Mouse (Mus musculus): ENCODE measurements around the gene Cenpu.

Gene Cenpu

GRCm38 (mm10) chr8:46600959-46601707, 49.3 kb downstream of the Cenpu start:
- DNase-seq: no peak

DNA sequence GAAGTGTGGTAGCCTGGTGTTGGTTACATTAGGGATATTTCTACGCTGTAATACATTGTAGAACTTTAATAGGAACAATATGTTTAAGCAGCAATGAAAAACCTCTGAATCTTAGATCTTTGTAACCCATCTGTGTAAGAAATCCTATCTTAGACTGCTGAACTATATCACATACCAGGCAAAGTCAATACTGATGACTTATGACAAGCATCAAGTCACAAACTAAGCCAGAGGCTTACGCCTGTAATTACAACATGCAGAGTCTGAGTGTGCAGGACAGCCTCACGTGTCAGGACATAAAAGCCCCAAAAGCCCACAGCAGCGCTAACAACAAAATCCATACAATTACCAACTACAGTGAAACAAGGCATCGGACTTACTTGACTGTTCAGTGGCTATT, 51.8 kb downstream of the Cenpu start:
- no peak for DNase-seq

DNA sequence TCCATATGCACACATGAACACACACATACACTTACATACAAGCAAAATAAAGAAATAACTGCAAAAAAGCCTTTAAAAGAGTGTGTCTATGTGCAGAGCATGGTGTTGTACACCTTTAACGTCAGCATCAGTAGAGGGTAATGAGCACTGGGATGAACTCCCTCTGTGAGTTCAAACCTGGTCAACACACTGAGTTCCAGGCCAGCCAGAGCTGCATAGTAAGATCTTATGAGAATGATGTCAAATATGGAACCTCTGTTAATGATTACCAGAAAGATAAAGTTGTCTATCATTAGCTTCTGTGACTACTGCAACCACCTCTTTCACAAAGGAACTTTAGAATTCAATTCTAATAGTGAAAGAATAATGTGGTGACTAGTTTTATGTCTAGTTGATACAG, 55.1 kb downstream of the Cenpu start:
- DNase-seq: no peak

DNA sequence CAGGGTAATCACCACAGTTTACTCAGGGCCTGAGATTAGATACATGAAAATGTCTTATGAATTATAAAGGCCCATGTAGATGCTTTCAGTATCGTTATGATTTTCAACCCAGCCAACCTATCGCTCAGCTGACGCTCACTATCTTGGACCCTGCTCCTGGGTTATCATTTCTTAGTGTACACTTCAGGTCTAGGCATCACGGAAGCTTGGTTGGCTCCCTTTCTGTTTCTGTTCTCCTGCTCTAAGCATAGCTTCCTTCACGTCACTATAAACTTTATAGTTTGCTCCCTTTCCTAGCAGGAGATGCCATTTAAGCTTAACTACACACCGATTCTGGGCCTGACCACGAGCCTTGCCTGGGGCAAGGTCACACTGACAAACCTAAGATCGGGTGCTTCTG, 59.7 kb downstream of the Cenpu start:
- DNase-seq: no peak

- no peak for DNase-seq
Observed at GRCm38 (mm10) chr8:46612913-46613312, 61.1 kb downstream of the Cenpu start.

GRCm38 (mm10) chr8:46613377-46613776, 61.5 kb downstream of the Cenpu start:
- DNase-seq: peak in 1 of 2 experiments; percentile 23

GRCm38 (mm10) chr8:46615936-46616335, 64.1 kb downstream of the Cenpu start:
- DNase-seq: peak in 1 of 2 experiments; percentile 14

GRCm38 (mm10) chr8:46616879-46617689, 65.3 kb downstream of the Cenpu start, which contains the start of the genes Primpol and Casp3:
Gene Primpol (minus strand): TSS chr8:46617212.
Gene Casp3 (plus strand): TSS chr8:46617291.
- DNase-seq: peak; percentile 94 to 97

GRCm38 (mm10) chr8:46617690-46618620, 66.1 kb downstream of the Cenpu start:
- DNase-seq: no peak

DNA sequence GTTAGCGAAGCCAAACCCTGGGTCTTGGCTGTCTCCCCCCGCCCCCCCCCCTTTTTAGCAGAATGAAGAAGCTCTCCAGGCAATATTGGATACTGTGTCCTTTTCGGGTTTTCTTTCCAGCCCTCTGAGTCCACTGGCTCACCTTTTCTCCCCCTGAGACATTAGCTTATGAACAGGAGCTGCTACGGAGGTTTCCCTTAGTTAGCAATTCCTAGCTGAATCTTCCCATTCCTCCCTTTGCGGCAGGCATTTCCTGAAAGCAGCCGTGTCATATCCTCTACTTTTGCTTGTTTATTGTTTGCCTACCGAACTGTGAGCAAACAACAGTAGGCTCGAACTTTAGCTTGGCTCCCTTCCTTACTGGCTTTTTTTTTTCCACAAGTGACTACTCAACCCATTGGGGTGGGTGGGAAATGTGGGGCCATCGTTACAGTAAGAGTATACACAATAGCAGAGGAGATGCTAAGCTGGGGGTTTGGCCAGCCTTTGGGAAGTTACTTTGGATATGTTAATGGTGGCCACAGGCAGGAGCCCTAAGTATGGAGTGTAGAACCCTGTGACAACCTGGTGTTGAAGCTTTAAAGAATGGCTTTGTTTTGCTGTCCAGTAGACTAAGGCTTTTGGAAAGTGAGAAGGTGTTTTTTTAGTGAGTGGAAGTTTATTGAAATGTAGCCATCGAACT, 67.0 kb downstream of the Cenpu start:
- no peak for DNase-seq

- DNase-seq: no peak
Observed at GRCm38 (mm10) chr8:46622446-46623270, 70.8 kb downstream of the Cenpu start.

DNA sequence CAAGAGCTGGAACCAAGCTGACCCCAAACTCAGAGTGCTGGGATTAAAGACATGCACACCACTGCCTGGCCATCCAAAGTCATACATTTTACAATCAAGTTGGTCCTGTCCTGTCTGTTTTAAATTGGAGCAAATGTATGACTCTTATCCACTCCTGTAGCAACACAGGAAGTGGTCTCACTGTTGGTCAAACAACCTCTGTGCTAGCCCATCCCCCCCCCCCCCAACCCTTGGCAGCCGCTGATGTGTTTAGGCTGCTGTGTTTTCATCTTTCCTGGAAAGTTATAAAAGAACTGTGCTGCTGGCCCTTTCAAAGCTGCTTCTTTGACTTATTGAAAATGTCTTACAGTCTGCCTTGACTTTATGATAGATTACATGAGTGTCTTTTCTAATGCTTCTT, 73.3 kb downstream of the Cenpu start:
- DNase-seq: no peak

- DNase-seq: no peak
Observed at GRCm38 (mm10) chr8:46626642-46627041, 74.8 kb downstream of the Cenpu start.

DNA sequence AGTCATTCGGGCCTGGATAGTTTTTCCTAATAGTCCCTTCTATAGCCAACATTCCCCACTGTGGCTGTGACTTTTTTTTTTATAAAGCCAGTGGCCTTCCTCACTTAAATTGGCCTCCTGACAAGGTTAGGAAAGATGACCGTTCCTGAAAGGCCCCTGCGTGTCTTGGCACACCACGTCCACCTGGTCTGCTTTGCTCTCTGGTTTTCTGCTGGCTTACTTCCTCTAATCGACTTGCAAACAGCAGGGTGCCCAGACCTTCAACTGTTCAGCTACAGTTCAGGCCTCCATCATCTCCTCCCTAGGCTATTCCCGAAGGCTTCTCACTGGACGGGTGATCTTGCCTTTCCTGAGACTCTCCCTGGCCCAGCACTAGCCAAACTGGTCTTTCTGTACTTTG, 76.1 kb downstream of the Cenpu start:
- DNase-seq: no peak

DNA sequence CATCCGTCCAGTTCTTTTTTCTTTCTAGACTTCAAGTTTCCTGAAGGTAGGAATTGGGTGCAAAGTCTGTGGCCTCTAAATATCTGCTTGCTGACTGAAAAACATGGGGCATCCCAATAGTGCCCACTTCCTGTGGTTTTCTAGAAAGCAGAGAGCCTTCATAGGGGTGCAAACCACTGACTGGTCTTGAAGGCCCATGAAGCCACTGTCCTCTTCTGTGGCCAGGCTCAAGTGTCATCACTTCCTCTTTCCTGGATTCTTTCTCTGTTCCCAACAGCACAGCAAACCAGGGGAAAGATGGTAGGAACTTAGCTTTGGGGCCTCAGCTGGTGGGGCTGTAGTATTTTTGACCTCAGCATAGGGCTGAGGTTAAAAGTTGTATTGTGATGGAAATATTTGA, 76.8 kb downstream of the Cenpu start:
- DNase-seq: no peak
